Mouse (Mus musculus) layer of hippocampus, adult 9-10 months (tissue): ENCODE measurements around the gene Cnot6l.
A peak's percentile ranks its signal among the peaks of the same experiment; 100 is the strongest.

ENCODE experiments used
- DNase-seq: peaks from one replicate; pipeline ENCODE4 v3.0.0; 2022; ENCODE audit warnings: low spot score

Cnot6l gene

DNA sequence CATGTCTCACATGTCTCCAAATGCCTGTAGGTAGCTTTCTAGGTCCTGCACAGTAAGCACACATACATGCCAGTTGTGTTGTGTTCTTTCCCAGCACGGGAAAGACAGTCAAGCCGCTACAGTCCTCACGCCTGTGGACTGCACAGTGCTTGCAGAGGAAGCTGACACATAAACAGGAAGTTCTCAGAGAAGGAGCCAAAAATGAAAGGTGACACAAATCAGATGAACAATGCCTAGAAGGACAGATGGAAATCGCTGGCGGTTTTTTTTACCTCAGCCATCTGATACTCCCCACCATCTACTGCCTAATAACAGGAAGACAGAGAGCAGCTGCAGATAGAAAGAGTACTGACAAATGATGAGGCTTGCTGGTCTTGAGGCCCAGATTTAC is at the start of gene Cnot6l:
Cnot6l (minus strand) TSS at position 151 of the 391 bp plus-strand sequence.
- no peak for DNase-seq

- peak; percentile 82 for DNase-seq
Measured at GRCm38 (mm10) chr5:96209916-96210583, 46.1 kb upstream of the Cnot6l start.

DNA sequence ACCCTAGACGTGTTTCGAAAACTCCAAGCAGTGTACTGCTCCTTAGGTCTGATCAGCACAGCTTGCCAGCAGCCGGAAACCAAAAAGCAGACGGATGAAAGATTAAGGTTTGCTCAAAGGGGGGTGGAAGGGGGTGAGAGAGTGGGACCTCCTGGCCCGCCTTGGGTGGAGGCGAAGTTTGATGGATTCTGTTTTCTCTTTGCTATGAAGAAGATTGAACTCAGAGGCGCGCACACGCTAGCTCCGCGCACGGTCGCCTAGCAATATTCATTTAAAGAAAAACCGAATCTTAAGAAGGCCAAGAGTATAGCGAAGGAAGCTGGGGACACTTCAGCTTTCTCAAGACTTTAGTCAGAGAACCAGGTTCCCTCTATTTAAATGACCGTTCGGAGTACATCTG is 45.5 kb upstream of the Cnot6l start, which contains the start of gene Mrpl1:
Mrpl1 (plus strand) TSS at position 35 of the 400 bp plus-strand sequence.
- peak; percentile 12 for DNase-seq

GRCm38 (mm10) chr5:96208543-96208942 is 44.6 kb upstream of the Cnot6l start:
- DNase-seq, result no peak

- no peak for DNase-seq
Measured at GRCm38 (mm10) chr5:96207531-96207930, 43.6 kb upstream of the Cnot6l start.

DNA sequence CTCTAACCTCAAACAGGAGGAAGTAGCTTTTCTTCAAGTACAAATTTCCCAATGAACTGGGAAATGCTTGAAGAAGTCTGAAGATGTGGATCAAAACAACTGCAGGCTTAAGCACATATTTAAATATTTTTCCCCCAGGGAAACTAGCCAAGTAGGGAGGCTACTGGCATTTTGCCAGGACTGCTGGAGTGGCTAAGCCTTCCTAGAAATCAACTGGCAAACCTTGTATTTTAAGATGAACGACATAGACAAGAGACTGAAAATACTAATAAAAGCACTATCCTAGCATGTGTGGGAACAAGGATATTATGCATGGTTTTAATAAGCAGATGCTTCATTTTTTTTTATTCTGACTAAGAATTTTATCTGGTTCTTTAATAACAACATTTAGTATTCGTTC is 42.9 kb upstream of the Cnot6l start:
- DNase-seq, result peak; percentile 22

GRCm38 (mm10) chr5:96201462-96202154 is 37.6 kb upstream of the Cnot6l start:
- no peak for DNase-seq

GRCm38 (mm10) chr5:96200269-96200668 is 36.3 kb upstream of the Cnot6l start:
- no peak for DNase-seq

DNA sequence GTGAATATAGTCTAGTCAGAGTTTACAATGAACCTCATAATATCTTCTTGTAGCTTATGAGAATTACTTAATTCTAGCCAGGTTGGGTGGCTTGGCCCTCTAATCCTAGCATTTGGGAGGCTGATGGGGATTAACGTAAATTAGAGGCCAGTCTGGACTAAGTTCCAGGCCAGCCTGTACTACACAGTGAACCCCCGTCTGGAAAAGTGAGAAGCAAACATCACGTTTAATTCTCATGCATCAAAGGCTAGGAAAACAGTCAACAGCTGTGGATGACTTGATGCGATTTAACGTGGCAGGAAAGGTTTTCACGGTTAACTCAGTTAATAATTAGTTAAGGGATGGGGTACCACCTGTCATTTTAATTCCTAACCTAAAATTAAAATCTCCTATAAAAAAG is 34.3 kb upstream of the Cnot6l start:
- no peak for DNase-seq

DNA sequence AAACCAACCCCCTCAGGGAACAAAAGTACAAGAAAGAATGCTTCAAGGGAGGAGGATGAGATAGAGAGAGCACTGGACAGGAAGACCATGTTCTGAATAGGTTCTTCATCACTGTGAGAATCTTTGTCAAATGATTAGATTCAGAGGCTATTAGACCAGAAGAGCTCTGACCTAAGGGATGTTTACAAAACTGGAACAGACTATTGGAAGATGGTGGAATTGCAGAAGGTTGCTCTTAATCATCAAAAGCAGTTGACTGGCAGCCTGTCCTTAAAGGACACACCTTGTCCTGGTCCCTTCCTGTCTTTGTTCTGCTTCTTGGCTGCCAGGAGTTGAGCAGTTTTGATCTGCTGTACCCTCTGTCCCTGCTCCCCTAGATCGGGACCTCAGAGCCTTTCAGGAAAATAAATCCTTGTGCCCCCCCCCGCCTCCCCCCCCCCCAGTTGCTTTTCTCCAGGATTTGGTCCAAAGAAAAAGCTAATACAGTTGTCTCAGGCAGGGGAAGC is 32.6 kb upstream of the Cnot6l start:
- no peak for DNase-seq

- no peak for DNase-seq
Measured at GRCm38 (mm10) chr5:96191251-96191650, 27.3 kb upstream of the Cnot6l start.

GRCm38 (mm10) chr5:96189761-96190160 is 25.8 kb upstream of the Cnot6l start:
- no peak for DNase-seq

GRCm38 (mm10) chr5:96183987-96184386 is 20.0 kb upstream of the Cnot6l start:
- no peak for DNase-seq

DNA sequence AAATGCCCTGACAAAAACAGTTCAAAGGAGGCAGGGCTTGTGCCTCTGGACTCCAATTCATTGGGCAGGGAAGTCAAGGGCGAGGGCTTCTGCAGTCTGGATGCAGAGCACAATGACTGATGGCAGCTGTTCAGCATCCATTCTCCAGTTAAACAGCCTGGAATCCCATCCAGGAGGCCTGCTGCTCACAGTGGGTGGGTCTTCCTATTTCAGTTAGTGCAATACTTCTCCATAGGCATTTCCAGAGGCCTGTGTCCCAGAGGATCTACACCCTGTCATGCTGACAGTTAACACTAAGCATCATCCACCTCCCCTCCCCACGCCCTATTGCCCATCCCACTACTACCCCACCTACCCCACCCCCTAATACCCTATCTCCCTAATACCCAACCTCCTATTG is 19.2 kb upstream of the Cnot6l start:
- DNase-seq, result no peak

GRCm38 (mm10) chr5:96176879-96177358 is 12.9 kb upstream of the Cnot6l start:
- DNase-seq, result no peak

- no peak for DNase-seq
Measured at GRCm38 (mm10) chr5:96176121-96176520, 12.2 kb upstream of the Cnot6l start.

- DNase-seq, result no peak
Measured at GRCm38 (mm10) chr5:96171765-96172164, 7.8 kb upstream of the Cnot6l start.

- DNase-seq, result no peak
Measured at GRCm38 (mm10) chr5:96170443-96170842, 6.5 kb upstream of the Cnot6l start.

DNA sequence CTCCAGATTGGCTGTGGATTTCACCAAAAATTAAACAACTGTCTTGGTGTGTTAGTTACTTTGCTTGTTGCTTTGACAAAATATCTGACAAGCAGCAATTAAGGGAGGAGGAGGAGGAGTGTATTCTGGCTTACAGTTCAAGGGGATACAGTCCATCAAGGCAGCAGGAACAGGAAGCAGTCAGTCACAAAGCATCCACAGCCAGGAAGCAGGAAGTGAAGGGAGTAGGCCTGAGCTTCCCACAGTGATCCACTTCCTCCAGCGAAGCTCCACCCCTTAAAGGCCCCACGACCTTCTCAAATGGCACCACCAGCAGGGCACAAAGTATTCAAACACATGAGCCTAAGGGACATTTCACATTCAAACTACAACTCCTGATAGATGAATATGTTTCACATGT is 2.8 kb upstream of the Cnot6l start:
- DNase-seq, result no peak

DNA sequence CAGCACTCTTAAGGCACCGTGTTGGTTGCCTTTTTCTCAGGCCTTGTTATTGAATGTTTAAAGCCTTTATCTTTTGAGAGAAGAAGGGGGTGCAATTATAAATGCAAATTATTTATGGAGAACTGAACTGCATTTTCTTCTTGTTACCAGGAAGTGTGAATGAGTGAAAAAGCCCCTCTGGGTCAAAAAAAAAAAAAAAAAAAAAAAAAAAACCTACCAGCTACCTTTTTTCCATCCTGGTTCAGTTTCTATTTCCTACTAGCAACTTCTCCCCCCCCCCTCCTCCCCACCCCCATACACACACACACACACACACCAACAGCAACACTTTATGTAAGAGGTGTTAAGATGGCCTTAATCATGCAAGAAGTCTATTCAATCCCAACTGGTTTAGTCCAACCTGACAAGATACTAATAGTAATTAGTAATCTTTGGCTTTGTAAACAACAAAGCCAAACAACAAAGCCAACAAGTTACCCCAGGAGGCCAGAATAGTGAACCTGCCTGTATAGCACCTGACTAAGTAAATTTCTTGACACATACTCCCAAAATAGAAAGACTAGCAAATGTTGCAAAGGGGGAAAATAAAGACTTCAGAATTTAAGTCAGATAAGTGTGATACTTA is 463 bp downstream of the Cnot6l start:
- DNase-seq, result no peak

GRCm38 (mm10) chr5:96162399-96163331 is 1.3 kb downstream of the Cnot6l start:
- DNase-seq, result peak; percentile 49
